ENCODE assay signal across 8 mouse cellular contexts in the genomic region with DNA sequence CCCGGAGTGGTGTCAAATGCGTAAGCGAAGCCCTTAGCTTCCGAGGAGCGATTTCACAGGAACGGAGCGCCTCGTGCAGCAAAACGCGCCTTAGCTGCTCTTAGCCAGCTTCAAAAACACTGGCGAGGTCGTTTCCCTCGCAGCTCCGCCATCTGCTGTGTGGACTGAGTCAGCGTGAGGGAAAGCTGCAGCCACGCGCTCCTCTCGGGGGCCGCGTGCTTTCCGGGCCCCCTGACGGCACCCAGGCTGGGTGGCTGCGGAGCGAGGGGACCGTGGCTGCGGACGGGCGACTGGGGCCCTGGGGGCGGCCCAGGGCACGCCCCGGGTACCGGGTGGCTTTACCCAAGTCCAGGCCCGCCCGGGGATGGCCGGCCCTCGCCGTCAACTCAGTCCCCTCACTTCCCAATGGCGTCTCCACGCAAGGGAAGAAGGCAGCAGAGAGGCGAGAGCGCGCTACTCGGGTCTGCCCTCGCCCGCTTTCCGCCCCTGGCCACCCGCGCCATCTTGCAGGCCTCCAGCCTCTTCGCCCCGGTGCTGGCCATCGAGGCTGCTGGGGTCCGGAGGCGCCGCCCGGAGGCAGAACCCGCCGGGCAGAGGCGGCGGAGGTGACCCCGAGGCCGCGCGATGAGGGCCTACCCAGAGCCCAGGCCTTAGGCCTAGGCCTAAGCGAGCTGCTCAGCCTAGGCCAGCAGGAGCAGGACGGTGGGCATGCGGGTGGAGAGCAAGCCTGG. TPM values are rescaled to one million over a fixed set of nuclear protein-coding genes. Genes with fewer than 3 reads are reported as not detected.
A peak's percentile ranks its signal among the peaks of the same experiment; 100 is the strongest.
DNase-seq lines count a peak whose midpoint lies in the region; ATAC-seq and TF ChIP-seq lines count a peak whose summit lies in the region.

No protein-coding gene starts in this region.

- H3K9ac ChIP-seq in forebrain, embryonic 15.5 days (replicated peaks): peak overlapping the region; percentile 65
- H3K9ac ChIP-seq in midbrain, postnatal 0 days (replicated peaks; ENCODE audit: low read length, poor library complexity, severe bottlenecking): peak overlapping the region; percentile 68

- no peak for TF ChIP-seq CTCF in layer of hippocampus, adult 2 months (conservative IDR thresholded peaks at IDR 0.05)
- TF ChIP-seq CTCF in midbrain, postnatal 0 days (IDR thresholded peaks at IDR 0.05): peak; percentile 41

- H3K4me3 ChIP-seq in layer of hippocampus, adult 2 months: peak overlapping the region; percentile 48
- H3K4me3 ChIP-seq in forebrain, embryonic 15.5 days: peak overlapping the region; percentile 50
- H3K4me3 ChIP-seq in midbrain, postnatal 0 days (ENCODE audit: low read depth, low read length): peak overlapping the region; percentile 44

- WGBS in forebrain, embryonic 15.5 days: 7% methylated on average over 63 of the region's 66 CpGs
- WGBS in midbrain, postnatal 0 days: 3% methylated on average over 57 of the region's 66 CpGs

- peak; percentile 75 for ATAC-seq in forebrain, embryonic 15.5 days (replicated peaks)
- ATAC-seq in midbrain, postnatal 0 days (ENCODE audit: low FRiP score): peak; percentile 76

- peak overlapping the region; percentile 84 for H3K27ac ChIP-seq in layer of hippocampus, adult 2 months
- peak overlapping the region; percentile 92 for H3K27ac ChIP-seq in forebrain, embryonic 15.5 days (replicated peaks)
- peak overlapping the region; percentile 62; the same call in 1 of the 2 replicates for H3K27ac ChIP-seq in midbrain, postnatal 0 days (ENCODE audit: low read depth, low read length)

- peaks cover 30% of the 10 kb centered on the region for H3K4me1 ChIP-seq in forebrain, embryonic 15.5 days
- 0 out of 2 replicates have a peak, but pooled peaks cover 6% of the 10 kb centered on the region for H3K4me1 ChIP-seq in midbrain, postnatal 0 days (ENCODE audit: insufficient read depth, low read length)

- H3K27me3 ChIP-seq in forebrain, embryonic 15.5 days: peaks cover 8% of the 10 kb centered on the region; the same call in 1 of the 2 replicates
- peaks cover 26% of the 10 kb centered on the region for H3K27me3 ChIP-seq in midbrain, postnatal 0 days (ENCODE audit: insufficient read depth, low read length)

- DNase-seq in layer of hippocampus, adult 2 months (ENCODE audit: low spot score in 2 of 2): peak in 1 of 2 experiments; percentile 60
- no peak for DNase-seq in layer of hippocampus, adult 9-11 months
- peak; percentile 24 for DNase-seq in cerebellum, adult 9-11 months
- DNase-seq in left cerebral cortex, adult 8-10 months (ENCODE audit: low spot score in 2 of 2): peak; percentile 19 to 58
- peak; percentile 79 for DNase-seq in midbrain, postnatal 0 days (ENCODE audit: low spot score)
- DNase-seq in urinary bladder, postnatal 14 days (ENCODE audit: low spot score): no peak
- no peak for DNase-seq in gastrocnemius, adult 18-20 months (ENCODE audit: low spot score)

- no peaks in the 10 kb centered on the region for H3K36me3 ChIP-seq in forebrain, embryonic 15.5 days
- H3K36me3 ChIP-seq in midbrain, postnatal 0 days (ENCODE audit: insufficient read depth, low read length): no peaks in the 10 kb centered on the region

- peak overlapping the region; percentile 89 for H3K4me2 ChIP-seq in forebrain, embryonic 15.5 days (replicated peaks)
- H3K4me2 ChIP-seq in midbrain, postnatal 0 days (ENCODE audit: low read depth, low read length, poor library complexity, severe bottlenecking): peak overlapping the region; percentile 83

- H3K9me3 ChIP-seq in forebrain, embryonic 15.5 days: no peaks in the 10 kb centered on the region
- H3K9me3 ChIP-seq in midbrain, postnatal 0 days (ENCODE audit: low read length): no peaks in the 10 kb centered on the region

RNA-seq across cellular contexts. Expression of a gene that starts 13.0 kb away (rescaled TPM):
- 10 to 100 TPM; 41.1 to 45.3 TPM for total RNA-seq in layer of hippocampus, adult 2 months (2021)
- polyA plus RNA-seq in forebrain, embryonic 15.5 days (2015; fragmentation: Nextera tagmentation; extraction: Ambion mirVana): 60.8 and 61.6 TPM in 2 replicates
- 100 to 1,000 TPM; 105 to 130 (median 109) TPM for total RNA-seq in left cerebral cortex, adult 8-10 months (2022)
- 1.1 and 1.2 TPM in 2 replicates for total RNA-seq in midbrain, postnatal 0 days (2014; rRNA removed)
- 0.07 and 0.60 TPM in 2 replicates for polyA plus RNA-seq in midbrain, postnatal 0 days (2015; fragmentation: Nextera tagmentation; extraction: Ambion mirVana)
- total RNA-seq in gastrocnemius, adult 18-20 months (2021): not detected

Comparison
In these comparisons a context has a peak if more than half of its experiments do, and no peak if none do; other contexts are left out.
1. DNase-seq: peak in cerebellum, adult 9-11 months (single experiment), left cerebral cortex, adult 8-10 months (2 of 2) and midbrain, postnatal 0 days (single experiment); none in layer of hippocampus, adult 9-11 months (single experiment), urinary bladder, postnatal 14 days (single experiment) and gastrocnemius, adult 18-20 months (single experiment).
2. RNA of a gene that starts 13.0 kb away (total RNA-seq): 105 to 130 TPM in left cerebral cortex, adult 8-10 months and 41.1 to 45.3 TPM in layer of hippocampus, adult 2 months; 1.1 to 1.2 TPM in midbrain, postnatal 0 days and not detected in gastrocnemius, adult 18-20 months; every median in the first group is over 10 times any median in the second.
3. Peak in every context shown above with its lines, with median percentiles within 50 percentile points of each other: H3K27ac ChIP-seq and H3K4me3 ChIP-seq.